Mouse (Mus musculus) adrenal gland, postnatal 4 days (tissue): ENCODE data around the gene Kpna6. TPM values are rescaled to one million over a fixed set of nuclear protein-coding genes. Genes with fewer than 3 reads are reported as not detected.

Source experiments
- DNase-seq, 2 experiments: peaks; one replicate each; pipeline ENCODE4 v3.0.0; 2021 to 2022; ENCODE audit warnings: low spot score in 2 of 2, mixed read lengths in 2 of 2
- total RNA-seq, 2 experiments: library from RNA; stranded (reverse); gene quantifications; 2 replicates each; pipeline ENCODE4 v1.2.3; 2021

The Kpna6 gene
- total RNA-seq, 2 experiments from 2014 or later: 79.1 TPM

DNA sequence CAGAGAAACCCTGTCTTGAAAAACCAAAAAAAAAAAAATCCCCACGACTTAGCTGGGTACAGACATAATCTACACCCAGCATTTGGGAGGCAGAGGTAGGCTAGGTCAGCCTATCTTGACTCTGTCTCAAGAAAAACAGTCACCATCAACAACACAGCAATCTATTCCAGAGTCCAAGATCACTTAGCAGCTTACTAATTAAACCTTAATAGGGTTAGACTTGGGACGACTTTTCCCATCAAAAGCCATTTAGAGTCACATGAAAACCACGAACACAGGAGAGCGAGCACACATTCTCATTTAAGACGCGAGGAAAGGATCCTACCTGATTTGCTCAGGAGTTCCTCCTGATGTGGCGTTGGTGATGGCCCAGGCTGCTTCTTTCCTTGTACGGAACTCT, 22.2 kb downstream of the Kpna6 start:
- no peak for DNase-seq

DNA sequence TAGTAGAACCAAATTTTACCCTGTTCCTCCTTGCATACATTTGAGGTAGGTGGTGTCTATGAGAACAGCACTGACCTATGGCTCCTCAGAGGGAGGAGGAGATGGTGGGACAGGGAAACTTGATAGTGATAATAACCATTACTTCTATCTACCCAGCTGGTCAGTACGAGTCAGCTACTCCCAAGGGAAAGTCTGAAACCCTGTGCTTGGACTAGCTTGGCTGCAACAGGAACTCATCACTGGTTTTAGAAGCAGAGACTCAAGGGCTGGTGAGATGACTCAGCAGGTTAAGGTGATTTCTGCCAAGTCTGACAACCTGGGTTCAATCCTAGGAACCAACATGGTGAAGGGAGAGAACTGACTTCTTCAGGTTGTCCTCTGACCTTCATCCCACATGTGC, 23.9 kb downstream of the Kpna6 start:
- no peak for DNase-seq

DNA sequence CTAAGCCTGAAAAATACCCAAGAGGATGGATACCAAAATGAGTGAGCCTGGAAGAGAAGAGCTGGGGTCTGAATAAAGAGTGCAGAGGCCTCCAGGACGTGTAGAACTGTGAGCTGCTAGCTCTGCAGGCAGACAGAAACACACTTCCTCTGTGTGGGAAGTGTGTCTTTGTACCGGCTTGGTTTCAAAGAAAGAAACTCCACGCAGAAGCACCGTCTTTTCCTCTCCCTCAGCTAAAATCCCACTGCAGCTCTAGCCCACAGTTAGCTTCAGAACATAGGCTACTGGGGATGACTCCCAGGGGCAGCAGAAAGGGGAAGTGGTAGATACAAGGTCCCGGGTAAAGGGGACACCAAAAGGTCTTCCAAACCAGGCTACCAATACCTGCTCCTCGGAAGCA, 27.4 kb downstream of the Kpna6 start:
- DNase-seq: no peak

DNA sequence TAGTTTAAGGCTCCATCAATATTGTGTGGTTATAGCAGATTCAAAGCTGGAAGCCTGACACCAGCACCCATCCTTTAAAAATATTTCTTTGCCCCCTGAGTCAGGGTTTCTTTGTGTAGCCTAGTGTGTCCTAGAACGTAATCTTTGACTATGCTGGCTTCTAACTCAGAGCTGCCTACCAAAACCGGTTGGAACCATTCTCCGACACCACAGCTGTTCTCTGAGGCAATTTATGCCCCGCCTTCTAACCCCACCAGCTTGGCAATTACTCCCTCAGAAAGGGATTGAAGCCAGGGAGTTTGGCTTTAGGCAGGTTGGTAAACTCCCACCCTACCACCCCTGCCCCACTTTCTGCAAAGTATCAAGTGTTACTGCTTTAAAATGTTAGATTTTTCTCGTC, 30.8 kb downstream of the Kpna6 start:
- no peak for DNase-seq

DNA sequence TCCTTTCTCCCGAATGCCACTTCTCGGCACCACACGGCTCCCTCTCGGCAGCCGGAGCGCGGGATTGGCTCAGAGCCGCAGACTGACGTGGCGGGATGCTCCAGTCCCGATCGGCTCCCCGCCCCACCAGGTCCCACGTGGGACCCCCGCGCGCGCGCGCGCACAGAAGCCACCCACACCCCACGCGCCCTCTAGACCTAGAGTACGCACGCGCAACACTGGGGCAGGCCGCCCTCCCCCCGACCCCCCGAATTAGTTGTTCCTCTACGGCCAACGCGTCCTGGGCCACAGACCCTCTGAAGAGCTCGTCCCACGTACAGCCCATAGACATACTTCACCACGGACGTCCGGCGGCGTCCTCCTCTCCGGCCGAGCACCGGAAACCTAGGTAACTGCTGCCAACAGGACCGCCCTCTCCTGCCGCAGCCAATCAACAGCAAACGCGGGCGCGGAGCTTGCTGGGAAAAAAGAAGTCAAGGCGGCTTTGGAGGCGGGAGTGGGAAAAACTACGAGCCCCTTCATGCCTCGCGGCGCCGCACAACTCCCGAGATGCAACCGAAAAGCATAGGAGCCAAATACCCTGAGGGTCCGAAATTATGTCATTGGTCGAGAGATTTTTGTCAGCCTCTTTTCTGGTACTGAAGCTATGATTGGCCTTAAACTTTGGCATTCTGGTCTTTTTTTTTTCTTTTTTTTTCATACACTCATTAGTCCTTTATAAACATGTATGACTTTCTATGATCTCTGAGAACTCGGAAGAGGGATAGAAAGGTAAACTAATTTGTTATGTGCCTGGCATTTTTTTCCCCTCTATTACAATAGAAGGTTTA, 31.7 kb downstream of the Kpna6 start, which contains the start of gene Txlna:
Txlna (minus strand) TSS at position 428 of the 830 bp plus-strand sequence.
- DNase-seq: peak; percentile 85 to 96

DNA sequence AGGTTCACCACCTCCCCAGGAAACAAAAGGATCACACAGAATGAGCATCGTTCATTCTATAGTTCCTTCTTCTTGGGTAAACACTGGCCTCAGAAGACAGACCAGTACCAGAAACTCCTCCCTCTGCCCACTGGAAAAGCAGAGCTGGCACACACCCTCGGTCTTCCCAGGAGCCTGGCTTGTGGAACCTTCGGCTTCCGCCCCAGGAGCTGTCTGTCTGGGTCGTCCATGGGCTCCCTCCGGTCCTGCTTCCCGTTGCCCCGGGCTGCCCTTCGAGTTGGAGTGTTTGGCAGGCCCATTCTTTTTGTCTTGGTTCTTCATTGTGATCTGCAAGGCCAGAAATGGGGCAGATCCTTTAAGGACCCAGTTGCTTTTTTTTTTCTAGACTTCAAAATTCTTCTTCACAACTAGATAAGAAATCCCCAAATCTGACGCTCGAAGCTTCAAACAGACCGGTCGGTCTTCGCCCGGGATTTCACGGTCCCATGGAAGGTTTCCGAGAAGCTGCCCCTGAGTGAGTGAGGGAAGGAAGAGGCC, 32.4 kb downstream of the Kpna6 start:
- no peak for DNase-seq

DNA sequence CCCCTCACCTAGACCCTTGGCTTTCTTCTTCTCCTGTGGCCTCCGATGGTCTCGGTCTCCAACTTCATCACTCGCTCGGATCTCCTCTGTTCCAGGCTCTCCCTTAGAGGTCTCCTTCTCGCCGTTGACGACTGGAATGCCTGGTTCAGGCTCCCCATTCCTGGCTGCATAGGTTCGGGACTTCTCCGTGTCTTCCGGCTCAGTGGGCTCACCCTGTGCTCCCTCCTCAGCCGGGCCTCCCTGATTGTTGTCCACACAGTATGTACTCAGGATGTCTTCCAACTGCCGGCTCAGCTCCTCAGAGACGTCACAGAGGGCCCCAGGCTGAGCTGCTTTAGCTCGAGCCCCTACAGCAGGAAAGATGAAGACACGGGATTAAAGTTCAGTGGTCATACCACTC, 33.3 kb downstream of the Kpna6 start:
- no peak for DNase-seq

DNA sequence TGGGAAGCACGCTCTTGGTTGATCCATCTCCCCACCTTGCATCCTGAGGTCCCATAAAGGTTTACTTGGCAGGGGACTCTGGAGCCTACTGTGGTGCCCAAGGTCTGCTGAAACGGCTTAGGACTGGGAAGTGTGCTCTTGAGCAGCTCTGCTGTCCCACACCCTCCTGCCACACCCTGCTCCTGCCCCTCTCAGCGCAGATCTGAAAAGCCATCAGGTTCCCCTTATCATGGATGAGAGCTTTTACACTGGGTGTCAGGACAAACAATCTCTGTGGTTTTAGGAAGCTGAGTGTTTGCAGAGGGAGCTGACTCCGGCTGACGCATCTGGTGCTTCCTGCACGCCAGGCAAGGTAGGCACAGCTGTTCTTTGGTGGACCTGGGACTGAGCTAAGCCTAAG, 38.7 kb downstream of the Kpna6 start:
- DNase-seq: no peak

DNA sequence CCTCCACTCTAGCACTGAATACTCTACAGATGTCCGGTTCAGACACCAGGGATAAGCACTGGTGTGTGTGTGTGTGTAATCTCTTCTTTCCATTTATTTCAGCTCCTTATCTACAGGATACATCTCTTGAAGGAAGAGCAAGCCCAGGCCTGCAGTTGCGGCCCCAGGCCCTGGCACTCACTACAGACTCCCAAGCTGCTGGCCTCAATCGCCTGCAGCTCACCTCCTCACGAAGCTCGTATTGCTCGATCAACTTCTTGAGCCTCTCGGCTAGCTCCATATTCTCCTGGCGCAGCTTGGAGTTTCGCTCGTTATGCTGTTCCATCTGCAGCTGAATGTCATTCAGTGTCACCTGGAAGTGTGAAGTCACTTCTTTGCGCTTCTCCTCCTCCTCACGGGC, 40.7 kb downstream of the Kpna6 start:
- DNase-seq: no peak

DNA sequence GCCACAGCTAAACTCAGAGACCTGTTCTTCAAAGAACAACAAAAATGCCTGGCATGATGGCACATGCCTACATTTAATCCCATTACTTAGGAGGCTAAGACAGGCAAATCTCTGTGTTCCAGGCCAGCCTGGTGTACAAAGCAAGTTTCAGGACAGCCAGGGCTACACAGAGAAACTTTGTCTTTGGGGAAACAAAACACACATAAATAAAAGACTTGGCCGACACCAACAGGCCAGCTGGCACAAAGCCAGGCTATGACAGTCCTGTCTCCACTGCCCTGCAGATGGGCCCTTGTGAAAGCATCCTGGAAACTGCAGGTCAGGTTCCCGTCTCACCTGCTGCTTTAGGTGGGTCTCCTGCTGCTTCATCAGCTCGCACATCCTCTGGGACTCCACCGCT, 41.6 kb downstream of the Kpna6 start:
- DNase-seq: no peak

DNA sequence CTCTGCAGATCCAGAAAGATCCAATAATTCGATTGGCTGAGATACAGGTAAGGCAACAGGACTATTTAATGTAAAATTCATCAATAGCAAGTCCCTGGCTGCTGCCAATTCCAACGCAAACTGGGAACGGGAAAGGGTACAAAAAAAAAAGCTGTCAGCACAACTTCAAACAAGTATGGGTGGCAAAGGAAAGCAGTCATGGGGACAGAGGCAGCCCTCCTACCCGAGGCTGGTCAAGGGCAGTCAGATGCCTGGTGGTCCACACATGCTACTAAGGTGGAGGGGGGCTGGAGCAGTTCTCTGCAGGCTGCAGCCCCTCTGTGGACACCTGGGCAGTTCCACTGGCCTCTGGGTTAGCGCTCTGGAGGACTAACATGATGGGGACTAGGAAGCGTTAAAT, 46.5 kb downstream of the Kpna6 start:
- no peak for DNase-seq

DNA sequence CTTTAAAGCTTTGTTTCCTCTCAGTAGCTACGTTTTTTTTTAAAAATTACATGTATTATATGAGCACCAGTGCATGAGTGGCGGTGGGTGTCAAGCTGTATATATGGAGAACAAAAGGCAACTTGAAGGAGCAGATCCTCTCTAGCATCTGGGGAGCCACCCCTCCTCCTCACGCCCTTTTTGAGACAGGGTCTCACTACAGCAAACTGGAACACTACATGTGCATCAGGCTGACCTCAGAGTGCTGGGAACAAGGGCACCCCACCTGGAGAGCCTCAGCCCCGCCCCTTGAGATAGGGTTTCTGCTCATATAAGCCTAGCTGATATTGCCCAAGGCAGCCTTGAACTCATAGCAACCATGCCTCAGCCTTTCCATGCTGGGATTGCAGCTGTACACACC, 47.1 kb downstream of the Kpna6 start:
- no peak for DNase-seq

DNA sequence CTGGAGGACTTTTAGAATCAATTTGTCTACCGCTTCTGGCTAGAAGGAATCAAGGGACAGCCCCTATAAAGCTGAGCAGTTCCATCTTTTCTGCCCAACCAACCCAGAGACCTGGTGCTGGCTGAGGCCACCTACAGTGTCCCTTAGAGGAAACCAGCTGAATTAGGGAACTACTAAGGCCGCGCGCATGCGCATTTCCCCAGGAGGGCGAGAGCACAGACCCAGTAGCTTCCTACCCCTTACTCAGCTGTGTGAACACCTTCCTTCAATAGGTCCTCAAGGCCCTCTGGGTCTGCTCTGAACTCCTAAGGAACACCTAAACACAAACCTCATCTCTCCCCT, 47.6 kb downstream of the Kpna6 start:
- no peak for DNase-seq

DNA sequence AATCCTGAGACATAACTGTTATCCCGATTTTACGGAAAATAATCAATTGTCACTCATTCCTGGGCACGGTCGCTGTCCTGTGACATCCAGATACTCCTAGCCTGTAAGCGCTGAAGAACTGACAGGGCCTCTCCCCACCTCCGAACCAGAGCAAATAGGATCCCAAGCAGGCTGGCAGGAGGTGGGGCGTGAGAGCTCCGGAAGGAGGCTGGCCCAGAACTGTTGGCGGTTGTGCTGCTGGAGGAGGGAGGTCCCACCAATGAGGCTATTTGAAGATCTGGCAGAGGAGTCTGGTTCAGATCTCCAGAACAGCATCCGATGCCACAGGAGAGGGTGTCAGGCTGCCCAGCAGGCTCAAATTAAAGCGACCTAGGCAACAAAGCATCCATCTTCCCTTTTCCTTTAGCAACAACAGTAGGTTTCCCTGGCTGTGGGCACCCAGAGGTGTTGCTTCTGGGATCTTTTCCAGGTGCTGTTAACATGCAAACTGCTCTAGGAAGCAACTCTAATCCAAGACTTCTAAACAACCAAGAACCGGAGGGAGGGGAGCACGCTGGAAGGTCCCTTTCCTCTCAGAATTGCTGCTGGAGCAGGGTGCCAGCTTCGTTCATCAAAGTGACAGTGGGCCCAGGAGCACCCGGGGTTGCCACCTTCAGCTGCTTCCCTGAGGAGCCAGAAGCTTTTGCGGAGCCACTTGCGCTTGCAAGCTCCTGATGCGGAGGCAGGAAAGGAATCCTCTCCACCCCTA, 48.1 kb downstream of the Kpna6 start:
- DNase-seq: peak in 1 of 2 experiments; percentile 72

DNA sequence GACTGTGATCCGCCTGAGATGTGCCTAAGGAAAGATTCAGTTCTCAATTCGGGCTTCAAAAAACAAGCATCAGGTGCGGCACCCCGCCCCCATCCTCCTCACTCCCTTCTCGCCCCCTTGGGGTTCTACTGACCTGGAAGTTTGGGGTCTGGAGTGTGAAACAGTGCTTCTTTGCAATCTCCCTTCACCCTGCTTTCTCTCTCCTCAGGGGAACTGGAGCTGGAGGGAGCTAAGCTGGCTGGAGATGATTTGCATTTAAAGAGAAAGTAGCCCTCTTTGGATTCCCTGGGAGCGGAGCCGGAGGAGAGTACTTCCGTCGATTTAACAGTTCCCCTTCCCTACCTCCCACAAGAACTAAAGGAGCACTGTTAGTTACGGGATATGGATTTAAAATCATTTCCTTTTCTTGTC, 48.9 kb downstream of the Kpna6 start, which contains the start of gene Ccdc28b:
Ccdc28b (minus strand) TSS at position 267 of the 411 bp plus-strand sequence.
- DNase-seq: no peak

DNA sequence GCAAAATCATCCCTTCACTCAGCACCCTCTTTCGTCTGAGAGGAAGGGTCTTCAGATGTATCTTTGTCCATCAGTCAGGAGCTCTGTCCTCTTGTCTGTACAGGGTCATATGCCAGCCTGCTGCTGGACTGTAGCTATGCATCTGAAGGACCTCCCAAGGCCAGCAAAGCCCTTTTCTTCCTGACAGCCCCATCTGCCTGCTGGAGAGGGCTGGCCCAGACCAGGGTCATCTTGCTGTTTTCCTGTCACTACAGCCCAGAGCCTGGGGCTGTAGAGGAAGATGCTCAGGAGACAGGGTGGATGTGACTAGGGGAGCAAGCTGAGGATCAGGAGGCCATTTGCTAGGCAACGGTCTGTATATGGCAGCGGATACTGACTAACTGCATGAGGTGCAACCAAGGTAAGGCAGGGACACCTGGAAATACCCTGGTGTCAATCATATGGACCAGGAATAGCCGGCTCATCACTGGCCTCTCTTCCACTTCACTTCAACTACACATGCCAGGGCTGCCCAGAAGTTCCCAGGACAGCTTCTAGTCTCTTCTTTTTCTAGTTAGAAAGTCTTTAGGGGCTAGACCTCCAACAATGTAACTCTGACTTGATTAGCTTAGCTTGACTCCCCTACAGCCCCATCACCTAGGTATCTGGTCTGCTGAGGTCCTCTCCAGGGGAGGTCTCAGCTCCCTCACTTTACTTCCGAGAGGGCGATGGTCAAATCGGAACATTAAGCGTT, 49.6 kb downstream of the Kpna6 start:
- DNase-seq: no peak

DNA sequence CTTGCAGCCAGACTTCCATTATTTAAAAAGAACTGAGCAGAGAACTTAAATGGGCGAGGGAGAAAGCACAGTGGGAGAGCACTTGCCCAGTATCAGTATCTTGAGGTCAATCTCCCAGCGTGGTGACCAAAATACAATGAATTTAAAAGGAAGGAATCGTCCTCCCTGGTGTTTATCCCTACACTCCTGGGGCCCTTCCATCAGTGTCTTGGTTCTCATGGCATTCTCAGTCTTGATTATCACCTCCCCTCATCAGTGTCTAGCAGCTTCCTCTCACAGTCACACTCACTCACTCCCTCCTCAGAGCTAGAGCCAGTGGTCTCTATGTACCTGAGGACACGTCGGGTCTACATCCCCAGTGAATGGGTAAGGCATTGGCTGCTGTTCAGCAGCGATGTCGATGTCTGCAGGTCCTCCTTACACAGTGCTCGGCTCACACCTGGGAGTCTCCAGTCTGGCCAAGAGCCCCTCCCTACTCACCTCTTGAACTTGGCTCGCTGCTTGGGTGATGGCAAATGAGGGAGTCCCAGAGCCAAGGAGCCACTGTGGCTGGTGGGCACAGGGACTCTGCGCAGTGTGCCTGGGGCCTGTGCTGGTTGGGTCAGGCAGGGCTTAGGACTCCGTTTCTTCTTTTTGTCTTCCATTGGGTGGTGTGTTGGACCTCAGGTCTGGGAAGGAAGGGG, 50.3 kb downstream of the Kpna6 start:
- DNase-seq: no peak

DNA sequence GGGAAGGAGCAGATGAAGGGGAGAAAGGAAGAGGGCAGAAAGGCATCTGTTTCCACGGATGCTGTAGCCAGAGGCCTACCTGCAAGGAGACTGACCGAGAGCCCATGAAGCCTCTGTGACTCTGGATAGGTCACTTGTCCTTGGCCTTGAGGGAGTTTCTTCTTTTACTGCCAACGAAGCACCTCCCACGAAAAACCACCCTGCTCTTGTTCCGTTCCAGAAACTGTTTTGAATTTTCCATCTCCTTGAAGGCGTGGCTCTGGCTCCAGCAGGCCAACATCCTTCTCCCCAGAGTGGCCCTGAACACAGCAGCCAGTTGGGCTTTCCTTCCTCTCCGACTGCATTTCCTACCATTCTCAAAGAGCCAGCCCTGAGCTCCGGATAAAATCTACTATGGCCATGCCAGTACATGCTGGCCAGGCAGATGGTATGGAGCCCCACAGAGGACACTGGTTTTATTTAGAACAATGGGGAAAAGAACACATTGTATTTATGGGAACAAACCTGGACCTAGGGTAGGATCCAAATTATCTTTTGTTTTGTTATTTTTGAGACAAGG, 51.2 kb downstream of the Kpna6 start:
- DNase-seq: no peak

DNA sequence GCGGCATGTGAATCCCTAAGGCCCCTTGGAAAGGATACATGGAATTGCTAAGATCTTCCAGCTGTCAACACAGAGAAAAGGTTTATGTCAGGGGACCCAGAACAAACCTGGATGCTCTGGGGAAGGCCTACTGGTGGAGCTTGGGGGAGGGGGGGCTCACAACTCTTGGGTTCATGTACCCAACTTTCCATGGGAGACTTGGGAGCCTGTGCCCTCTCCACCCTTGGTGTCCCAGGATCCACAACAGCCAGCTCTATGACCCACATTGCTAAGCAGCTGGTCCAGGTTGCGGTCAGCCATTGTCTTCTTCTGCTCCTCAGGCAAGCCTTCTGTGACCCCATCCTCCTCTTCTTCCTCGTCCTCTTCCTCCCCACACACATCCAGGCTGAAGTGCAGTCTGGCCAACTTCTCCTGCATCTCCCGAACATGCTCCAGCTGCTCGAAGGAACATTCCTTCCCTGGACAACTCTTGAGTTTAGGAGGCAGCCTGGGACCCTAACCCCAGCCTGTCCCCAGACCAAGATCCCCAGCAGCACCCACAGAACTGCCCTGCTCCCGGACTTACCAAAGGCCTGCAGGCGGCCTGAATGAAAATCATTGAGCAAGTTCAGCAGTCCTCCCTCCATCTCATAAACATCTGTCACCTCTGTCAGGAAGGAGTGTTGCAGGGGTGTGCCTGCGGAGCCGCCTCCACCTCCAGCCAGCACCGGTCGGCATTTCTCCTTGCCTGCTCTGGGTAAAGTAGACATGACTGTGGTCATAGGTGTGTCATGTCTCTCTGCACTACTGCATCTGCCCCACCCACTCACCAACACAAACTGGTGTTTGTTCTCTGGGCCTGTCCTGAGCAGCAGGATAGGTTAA, 51.9 kb downstream of the Kpna6 start:
- DNase-seq: no peak
